Mouse (Mus musculus) embryonic facial prominence, embryonic 12.5 days (tissue): Measurements from ENCODE around the gene Pde3a. TPM values are rescaled to one million over a fixed set of nuclear protein-coding genes. Genes with fewer than 3 reads are reported as not detected.
A peak's percentile ranks its signal among the peaks of the same experiment; 100 is the strongest.

ENCODE experiments used
- ATAC-seq: fragments of 200-750 bp; cut with Nextera tagmentation; 2 replicates; pipeline ENCODE4 v1.8.0; 2017; ENCODE audit not compliant: insufficient number of reproducible peaks, insufficient read depth, low FRiP score, low TSS enrichment
- H3K27ac ChIP-seq: fragments of 300-500 bp; sonication (generic); 2 replicates; pipeline ENCODE4 v1.5.1; 2016; ENCODE audit warnings: mild to moderate bottlenecking
- H3K27me3 ChIP-seq: fragments of 300-500 bp; sonication (generic); 2 replicates; pipeline ENCODE4 v1.6.1; 2016; ENCODE audit warnings: mild to moderate bottlenecking, moderate library complexity
- H3K36me3 ChIP-seq: fragments of 300-500 bp; sonication (generic); 2 replicates; pipeline ENCODE4 v1.6.1; 2016; ENCODE audit warnings: mild to moderate bottlenecking
- H3K4me1 ChIP-seq: fragments of 300-500 bp; sonication (generic); 2 replicates; pipeline ENCODE4 v1.6.1; 2016
- H3K4me2 ChIP-seq: fragments of 300-500 bp; sonication (generic); replicated peaks from 2 replicates; pipeline ENCODE4 v1.6.1; 2016; ENCODE audit warnings: mild to moderate bottlenecking, moderate library complexity
- H3K4me3 ChIP-seq: fragments of 300-500 bp; sonication (generic); 2 replicates; pipeline ENCODE4 v1.5.1; 2016; ENCODE audit warnings: mild to moderate bottlenecking
- H3K9ac ChIP-seq: fragments of 300-500 bp; sonication (generic); 2 replicates; pipeline ENCODE4 v1.6.1; 2016; ENCODE audit warnings: mild to moderate bottlenecking, moderate library complexity
- H3K9me3 ChIP-seq: fragments of 300-500 bp; sonication (generic); 2 replicates; pipeline ENCODE4 v1.6.1; 2016; ENCODE audit warnings: mild to moderate bottlenecking, moderate library complexity
- WGBS: fragments of 180-500 bp; shearing (Covaris S2); methylation state at CpG from one replicate; pipeline ENCODE4 v1.1.7; 2016; 5-methylcytosine and 5-hydroxymethylcytosine counted together
- polyA plus RNA-seq: library from polyadenylated mRNA; unstranded; fragments of >200 nt; fragmentation: Nextera tagmentation; extraction: Ambion mirVana; gene quantifications from 2 replicates; pipeline ENCODE4 v1.2.1, GENCODE M21; 2016

Pde3a gene
- polyA plus RNA-seq, 1 experiment from 2014 or later, result 7.2 TPM

GRCm38 (mm10) chr6:141375155-141375554 lies 126.1 kb downstream of the Pde3a start:
- Histone ChIP-seq H3K4me2 (no peak overlapping the region), H3K4me1 (0 out of 2 replicates have a peak, but pooled peaks cover 2% of the 10 kb centered on the region), H3K4me3 (no peak overlapping the region), H3K36me3 (no peaks in the 10 kb centered on the region), H3K9ac (no peak overlapping the region), H3K27ac (no peak overlapping the region), H3K27me3 (no peaks in the 10 kb centered on the region), H3K9me3 (no peaks in the 10 kb centered on the region)
- ATAC-seq, result no peak
- 75% methylated on average over 4 of the region's 4 CpGs for WGBS

GRCm38 (mm10) chr6:141380927-141381326 lies 131.9 kb downstream of the Pde3a start:
- peak overlapping the region; percentile 32 for H3K4me2 ChIP-seq

GRCm38 (mm10) chr6:141381473-141381872 lies 132.4 kb downstream of the Pde3a start:
- 12% methylated on average over 8 of the region's 8 CpGs for WGBS
- Histone ChIP-seq H3K9me3 (no peaks in the 10 kb centered on the region), H3K4me1 (peaks cover 13% of the 10 kb centered on the region), H3K27ac (peak overlapping the region; percentile 56), H3K4me2 (peak overlapping the region; percentile 32), H3K36me3 (no peaks in the 10 kb centered on the region), H3K4me3 (no peak overlapping the region), H3K27me3 (no peaks in the 10 kb centered on the region), H3K9ac (no peak overlapping the region)
- peak; percentile 76; the same call in 1 of the 2 replicates for ATAC-seq

More at GRCm38 (mm10) chr6:141380927-141381326, 131.9 kb downstream of the Pde3a start:
- Histone ChIP-seq H3K9me3 (no peaks in the 10 kb centered on the region), H3K27ac (peak overlapping the region; percentile 56), H3K9ac (no peak overlapping the region), H3K27me3 (no peaks in the 10 kb centered on the region), H3K4me3 (no peak overlapping the region), H3K36me3 (no peaks in the 10 kb centered on the region), H3K4me1 (peaks cover 13% of the 10 kb centered on the region)
- 18% methylated on average over 12 of the region's 12 CpGs for WGBS
- 0 out of 2 replicates have a peak, but pooled peaks have one; percentile 22 for ATAC-seq

GRCm38 (mm10) chr6:141381881-141382370 lies 132.9 kb downstream of the Pde3a start:
- Histone ChIP-seq H3K4me2 (peak overlapping the region; percentile 32; the same call in 1 of the 2 replicates), H3K27me3 (no peaks in the 10 kb centered on the region), H3K4me3 (no peak overlapping the region), H3K9ac (no peak overlapping the region), H3K27ac (peak overlapping the region; percentile 56; the same call in 1 of the 2 replicates), H3K36me3 (no peaks in the 10 kb centered on the region), H3K4me1 (peaks cover 13% of the 10 kb centered on the region), H3K9me3 (no peaks in the 10 kb centered on the region)
- no peak for ATAC-seq
- 58% methylated on average over 4 of the region's 4 CpGs for WGBS

- no peaks in the 10 kb centered on the region for H3K4me1 ChIP-seq
- H3K9me3 ChIP-seq, result no peaks in the 10 kb centered on the region
- ATAC-seq, result no peak
- no peak overlapping the region for H3K4me3 ChIP-seq
- WGBS, result 69% methylated on average over 5 of the region's 5 CpGs
- H3K27me3 ChIP-seq, result no peaks in the 10 kb centered on the region
- no peak overlapping the region for H3K4me2 ChIP-seq
- H3K36me3 ChIP-seq, result no peaks in the 10 kb centered on the region
- H3K27ac ChIP-seq, result no peak overlapping the region
- H3K9ac ChIP-seq, result no peak overlapping the region
Measured at GRCm38 (mm10) chr6:141388104-141388503, 139.0 kb downstream of the Pde3a start.

GRCm38 (mm10) chr6:141395926-141396325 lies 146.9 kb downstream of the Pde3a start:
- ATAC-seq, result no peak
- H3K9ac ChIP-seq, result no peak overlapping the region
- H3K4me3 ChIP-seq, result no peak overlapping the region
- H3K27me3 ChIP-seq, result no peaks in the 10 kb centered on the region
- H3K27ac ChIP-seq, result no peak overlapping the region
- no peaks in the 10 kb centered on the region for H3K36me3 ChIP-seq
- no peaks in the 10 kb centered on the region for H3K9me3 ChIP-seq
- no peak overlapping the region for H3K4me2 ChIP-seq
- WGBS, result 78% methylated on average over 3 of the region's 3 CpGs
- H3K4me1 ChIP-seq, result peaks cover 18% of the 10 kb centered on the region; the same call in 1 of the 2 replicates

- H3K9ac ChIP-seq, result no peak overlapping the region
- H3K4me2 ChIP-seq, result no peak overlapping the region
- no peak overlapping the region for H3K4me3 ChIP-seq
- H3K36me3 ChIP-seq, result no peaks in the 10 kb centered on the region
- ATAC-seq, result no peak
- WGBS, result 50% methylated on average over 4 of the region's 4 CpGs
- H3K27ac ChIP-seq, result no peak overlapping the region
- H3K27me3 ChIP-seq, result no peaks in the 10 kb centered on the region
- peaks cover 21% of the 10 kb centered on the region; the same call in 1 of the 2 replicates for H3K4me1 ChIP-seq
- H3K9me3 ChIP-seq, result no peaks in the 10 kb centered on the region
Measured at GRCm38 (mm10) chr6:141399411-141399810, 150.3 kb downstream of the Pde3a start.

- H3K9ac ChIP-seq, result no peak overlapping the region
- ATAC-seq, result no peak
- no peaks in the 10 kb centered on the region for H3K27me3 ChIP-seq
- H3K4me3 ChIP-seq, result no peak overlapping the region
- no peaks in the 10 kb centered on the region for H3K36me3 ChIP-seq
- no peak overlapping the region for H3K4me2 ChIP-seq
- peaks cover 12% of the 10 kb centered on the region; the same call in 1 of the 2 replicates for H3K4me1 ChIP-seq
- no peak overlapping the region for H3K27ac ChIP-seq
- H3K9me3 ChIP-seq, result no peaks in the 10 kb centered on the region
- 44% methylated on average over 2 of the region's 2 CpGs for WGBS
Measured at GRCm38 (mm10) chr6:141403943-141404342, 154.9 kb downstream of the Pde3a start.

- no peak overlapping the region for H3K9ac ChIP-seq
- H3K4me1 ChIP-seq, result 0 out of 2 replicates have a peak, but pooled peaks cover 7% of the 10 kb centered on the region
- H3K9me3 ChIP-seq, result no peaks in the 10 kb centered on the region
- ATAC-seq, result no peak
- no peaks in the 10 kb centered on the region for H3K27me3 ChIP-seq
- no peak overlapping the region for H3K4me2 ChIP-seq
- H3K36me3 ChIP-seq, result no peaks in the 10 kb centered on the region
- no peak overlapping the region for H3K4me3 ChIP-seq
- WGBS, result 66% methylated on average over 7 of the region's 7 CpGs
- no peak overlapping the region for H3K27ac ChIP-seq
Measured at GRCm38 (mm10) chr6:141404649-141405048, 155.6 kb downstream of the Pde3a start.

GRCm38 (mm10) chr6:141405496-141405895 lies 156.4 kb downstream of the Pde3a start:
- no peak overlapping the region for H3K27ac ChIP-seq
- no peaks in the 10 kb centered on the region for H3K36me3 ChIP-seq
- H3K4me3 ChIP-seq, result no peak overlapping the region
- ATAC-seq, result no peak
- H3K9me3 ChIP-seq, result no peaks in the 10 kb centered on the region
- H3K27me3 ChIP-seq, result no peaks in the 10 kb centered on the region
- no peak overlapping the region for H3K9ac ChIP-seq
- WGBS, result 34% methylated on average over 5 of the region's 5 CpGs
- 0 out of 2 replicates have a peak, but pooled peaks cover 7% of the 10 kb centered on the region for H3K4me1 ChIP-seq
- H3K4me2 ChIP-seq, result no peak overlapping the region

GRCm38 (mm10) chr6:141408758-141409157 lies 159.7 kb downstream of the Pde3a start:
- no peaks in the 10 kb centered on the region for H3K9me3 ChIP-seq
- no peak for ATAC-seq
- H3K36me3 ChIP-seq, result no peaks in the 10 kb centered on the region
- 91% methylated on average over 4 of the region's 4 CpGs for WGBS
- no peak overlapping the region for H3K4me3 ChIP-seq
- no peak overlapping the region for H3K4me2 ChIP-seq
- no peak overlapping the region for H3K9ac ChIP-seq
- H3K27ac ChIP-seq, result no peak overlapping the region
- H3K27me3 ChIP-seq, result no peaks in the 10 kb centered on the region
- peaks cover 15% of the 10 kb centered on the region for H3K4me1 ChIP-seq

GRCm38 (mm10) chr6:141410836-141411235 lies 161.8 kb downstream of the Pde3a start:
- 69% methylated on average over 5 of the region's 5 CpGs for WGBS
- no peak for ATAC-seq
- no peaks in the 10 kb centered on the region for H3K36me3 ChIP-seq
- no peaks in the 10 kb centered on the region for H3K9me3 ChIP-seq
- H3K4me2 ChIP-seq, result no peak overlapping the region
- H3K27me3 ChIP-seq, result no peaks in the 10 kb centered on the region
- H3K4me1 ChIP-seq, result peaks cover 9% of the 10 kb centered on the region
- H3K4me3 ChIP-seq, result no peak overlapping the region
- H3K9ac ChIP-seq, result no peak overlapping the region
- no peak overlapping the region for H3K27ac ChIP-seq
